Mouse (Mus musculus) skeletal muscle tissue, adult 2 months (tissue): ENCODE measurements around the gene Ly6g.
A peak's percentile ranks its signal among the peaks of the same experiment; 100 is the strongest.
"Not testable (repeated sequence)": the region's sequence is repeated elsewhere in the genome, so short reads cannot be mapped to it uniquely, and the experiment has no call there.

Source experiments
- DNase-seq: peaks from one replicate; pipeline ENCODE4 v3.0.0-alpha.2; 2012; ENCODE audit warnings: low read depth, low spot score

The Ly6g gene

DNA sequence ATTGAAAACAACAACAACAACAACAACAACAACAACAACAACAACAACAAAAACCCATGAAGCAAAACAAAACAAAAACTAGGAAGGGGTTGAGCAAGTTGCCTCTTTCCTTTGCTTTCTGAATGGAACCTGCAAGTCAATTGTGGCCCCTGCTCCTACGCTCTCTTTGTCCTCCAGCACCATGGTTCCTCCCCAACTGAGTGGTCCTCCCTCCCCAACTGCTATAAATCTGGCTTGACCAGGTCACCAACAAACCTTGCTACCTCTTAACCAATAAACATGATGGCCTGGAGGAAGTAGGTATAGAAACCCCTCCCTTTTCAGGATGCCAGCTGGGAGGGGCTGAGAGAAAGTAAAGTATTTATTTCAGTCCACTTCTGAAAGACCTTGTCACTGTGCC, at the start of gene Ly6g:
Gene Ly6g (plus strand): TSS at position 301 of the 400 bp plus-strand sequence.
- no peak for DNase-seq

- not testable (repeated sequence) for DNase-seq
Measured at GRCm38 (mm10) chr15:75110424-75110823, 44.6 kb upstream of the Ly6g start.

- DNase-seq: not testable (repeated sequence)
Measured at GRCm38 (mm10) chr15:75111861-75112630, 43.0 kb upstream of the Ly6g start, which contains the start of gene Ly6c2. Gene Ly6c2, minus strand, starts transcription at chr15:75111970.

DNA sequence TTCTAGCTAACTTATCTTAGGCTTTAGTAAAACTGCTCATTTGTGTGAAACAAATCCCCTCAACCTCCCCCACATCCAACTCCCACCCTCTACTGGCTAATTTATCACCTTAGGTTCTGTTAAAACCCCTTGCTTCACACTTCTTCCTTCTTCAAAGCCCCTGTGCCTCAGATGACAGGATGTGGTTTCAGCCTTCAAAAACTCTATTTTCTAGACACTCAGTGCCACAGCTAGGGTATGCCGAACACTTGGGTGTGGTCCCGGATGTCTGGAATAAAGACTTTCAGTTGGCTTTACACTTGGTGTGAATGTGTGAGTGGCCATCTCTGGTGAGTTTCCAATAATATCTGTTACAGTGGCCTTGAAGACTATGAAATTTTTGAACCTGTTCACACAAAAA, 38.5 kb upstream of the Ly6g start:
- DNase-seq: peak; percentile 15

DNA sequence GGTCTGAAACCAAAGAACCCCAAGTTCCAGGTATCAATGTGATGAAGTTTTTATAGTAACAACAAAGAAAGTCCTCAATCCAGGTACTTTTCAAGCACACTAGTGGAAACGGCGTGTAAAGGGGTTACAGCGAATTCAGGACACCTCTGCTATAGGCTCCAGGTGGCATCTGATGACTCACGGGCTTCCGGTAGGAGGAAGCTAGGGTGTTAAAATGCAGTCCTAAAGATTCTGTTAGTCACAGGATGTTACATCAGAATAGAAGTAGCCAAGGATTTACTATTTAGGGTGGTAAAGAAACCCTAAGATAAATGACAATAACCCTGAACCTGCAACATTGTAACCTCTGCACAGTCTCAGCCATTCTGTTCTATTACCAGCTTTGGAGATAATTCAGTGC, 37.6 kb upstream of the Ly6g start:
- not testable (repeated sequence) for DNase-seq

DNA sequence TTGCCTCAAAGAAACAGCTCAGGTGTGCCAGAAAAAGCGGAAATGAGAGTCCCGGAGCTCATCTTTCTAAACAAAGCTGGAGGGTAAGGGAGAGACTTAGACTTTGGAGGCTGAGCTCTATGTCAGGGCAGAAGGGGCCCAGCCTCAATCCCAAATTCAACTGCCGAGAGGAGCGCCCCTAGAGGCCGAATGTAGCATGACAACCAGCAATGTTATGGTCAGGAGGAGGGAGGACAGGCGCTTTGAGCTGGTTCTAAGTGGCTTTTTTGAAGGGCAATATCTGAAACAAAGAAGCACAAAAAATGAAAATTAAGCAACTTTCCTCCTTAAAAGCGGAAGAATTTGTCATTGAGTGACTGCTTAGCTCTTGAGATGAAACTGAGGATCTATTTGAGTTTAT, 36.3 kb upstream of the Ly6g start:
- not testable (repeated sequence) for DNase-seq

- DNase-seq: peak; percentile 5
Measured at GRCm38 (mm10) chr15:75120066-75120465, 35.0 kb upstream of the Ly6g start.

- DNase-seq: not testable (repeated sequence)
Measured at GRCm38 (mm10) chr15:75132346-75132745, 22.7 kb upstream of the Ly6g start.

DNA sequence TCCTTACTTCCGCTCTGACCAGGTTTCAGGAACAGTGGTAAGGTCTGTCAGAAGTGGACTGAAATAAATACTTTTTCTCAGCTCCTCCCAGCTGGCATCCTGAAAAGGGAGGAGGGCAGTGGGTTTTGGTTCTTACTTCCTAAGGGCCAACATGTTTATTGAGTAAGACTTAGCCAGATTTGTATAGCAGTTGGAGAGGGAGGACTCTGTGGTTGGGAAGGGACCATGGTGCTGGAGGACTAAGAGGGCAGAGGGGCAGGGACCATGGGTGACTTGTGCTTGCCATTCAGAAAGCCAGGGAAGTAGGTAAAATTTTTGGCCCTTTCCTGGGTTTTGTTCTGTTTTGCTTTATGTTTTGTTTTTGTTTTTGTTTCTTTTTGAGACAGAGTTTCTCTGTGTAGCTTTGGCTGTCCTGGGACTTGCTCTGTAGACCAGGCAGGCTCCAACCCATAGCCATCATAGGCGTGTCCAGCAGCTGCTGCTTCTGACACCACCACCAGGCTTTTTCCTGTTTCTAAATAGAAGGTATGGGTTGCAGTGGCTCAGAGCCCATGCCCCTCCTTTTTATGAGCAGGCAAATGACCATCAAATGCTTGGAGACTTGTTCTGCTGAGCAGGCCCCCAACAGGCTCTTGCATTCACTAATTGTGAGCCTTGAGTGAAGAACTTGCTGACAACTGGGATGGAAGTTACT, 19.8 kb upstream of the Ly6g start:
- DNase-seq: not testable (repeated sequence)

GRCm38 (mm10) chr15:75137739-75138138, 17.3 kb upstream of the Ly6g start:
- DNase-seq: not testable (repeated sequence)

DNA sequence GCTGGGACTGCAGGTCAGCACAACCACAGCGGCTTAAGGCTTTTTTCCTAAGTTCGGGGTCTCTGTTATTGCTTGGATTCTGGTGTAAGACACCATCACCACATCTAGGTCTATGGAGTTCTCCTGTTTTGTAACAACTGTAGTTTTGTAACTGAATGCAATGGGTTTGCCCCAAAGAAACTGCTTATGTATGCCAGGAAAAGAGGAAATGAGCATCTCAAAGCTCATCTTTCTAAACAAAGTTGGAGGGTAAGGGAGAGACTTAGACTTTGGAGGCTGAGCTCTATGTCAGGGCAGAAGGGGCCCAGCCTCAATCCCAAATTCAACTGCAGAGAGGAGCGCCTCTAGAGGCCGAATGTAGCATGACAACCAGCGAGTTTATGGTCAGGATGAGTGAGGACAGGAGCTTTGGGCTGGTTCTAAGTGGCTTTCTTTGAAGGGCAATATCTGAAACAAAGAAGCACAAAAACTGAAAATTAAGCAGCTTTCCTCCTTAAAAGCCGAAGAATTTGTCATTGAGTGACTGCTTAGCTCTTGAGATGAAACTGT, 13.2 kb upstream of the Ly6g start:
- not testable (repeated sequence) for DNase-seq

- no peak for DNase-seq
Measured at GRCm38 (mm10) chr15:75143735-75144134, 11.3 kb upstream of the Ly6g start.

DNA sequence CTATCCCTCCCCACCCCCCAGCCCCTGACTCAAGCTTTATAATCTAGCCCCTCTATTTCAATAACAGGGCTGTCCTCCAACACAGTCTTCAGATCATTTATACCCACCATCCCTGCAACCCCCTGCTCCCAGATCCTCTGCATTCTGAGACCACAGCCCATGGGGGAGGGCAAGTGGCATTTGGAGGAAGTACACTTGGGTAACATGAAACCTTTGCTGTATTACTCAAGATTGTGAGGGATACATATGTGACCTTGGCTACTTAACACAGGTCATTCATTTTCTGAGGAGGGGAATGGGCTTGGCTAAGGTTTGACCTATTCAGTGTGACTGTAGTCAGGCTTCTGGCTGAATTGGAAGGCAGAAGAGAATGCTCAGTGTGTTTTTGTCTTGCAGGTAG, 2.0 kb upstream of the Ly6g start:
- no peak for DNase-seq

- DNase-seq: no peak
Measured at GRCm38 (mm10) chr15:75157646-75158045, 2.6 kb downstream of the Ly6g start.

GRCm38 (mm10) chr15:75175506-75175905, 20.5 kb downstream of the Ly6g start:
- DNase-seq: peak; percentile 3

GRCm38 (mm10) chr15:75186291-75186690, 31.3 kb downstream of the Ly6g start:
- DNase-seq: no peak

- no peak for DNase-seq
Measured at GRCm38 (mm10) chr15:75189116-75189515, 34.1 kb downstream of the Ly6g start.

DNA sequence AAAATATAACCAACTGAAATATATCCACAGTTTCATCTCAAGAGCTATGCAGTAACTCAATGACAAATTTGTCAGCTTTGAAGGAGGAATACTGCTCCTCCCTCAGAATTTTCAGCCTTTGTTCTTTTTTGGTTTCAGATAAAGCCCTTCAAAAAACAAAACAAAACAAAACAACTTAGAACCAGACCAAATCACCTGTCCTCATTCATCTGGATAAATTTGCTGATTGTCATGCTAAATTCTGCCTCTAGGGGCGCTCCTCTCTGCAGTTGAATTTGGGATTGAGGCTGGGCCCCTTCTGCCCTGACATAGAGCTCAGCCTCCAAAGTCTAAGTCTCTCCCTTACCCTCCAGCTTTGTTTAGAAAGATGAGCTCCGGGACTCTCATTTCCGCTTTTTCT, 35.5 kb downstream of the Ly6g start:
- not testable (repeated sequence) for DNase-seq
